Mouse (Mus musculus) liver, embryonic 15.5 days (tissue): ENCODE data around the gene Gm14862. TPM values are rescaled to one million over a fixed set of nuclear protein-coding genes. Genes with fewer than 3 reads are reported as not detected.
"Not testable (repeated sequence)": the region's sequence is repeated elsewhere in the genome, so short reads cannot be mapped to it uniquely, and the experiment has no call there.

Source experiments
- ATAC-seq: fragments of 200-750 bp; cut with Nextera tagmentation; 2 replicates; pipeline ENCODE4 v1.8.0; 2017; ENCODE audit warnings: moderate number of reproducible peaks, mild to moderate bottlenecking, moderate library complexity; ENCODE audit not compliant: insufficient read depth
- H3K27ac ChIP-seq: fragments of 300-500 bp; sonication (generic); replicated peaks from 2 replicates; pipeline ENCODE4 v1.5.1; 2015; ENCODE audit warnings: mild to moderate bottlenecking, inconsistent platforms
- H3K27me3 ChIP-seq: fragments of 300-500 bp; sonication (generic); 2 replicates; pipeline ENCODE4 v1.6.1; 2015; ENCODE audit warnings: mild to moderate bottlenecking, inconsistent platforms
- H3K36me3 ChIP-seq: fragments of 300-500 bp; sonication (generic); replicated peaks from 2 replicates; pipeline ENCODE4 v1.6.1; 2015; ENCODE audit warnings: moderate library complexity, mild to moderate bottlenecking, inconsistent platforms
- H3K4me1 ChIP-seq: fragments of 300-500 bp; sonication (generic); replicated peaks from 2 replicates; pipeline ENCODE4 v1.6.1; 2015; ENCODE audit warnings: inconsistent platforms
- H3K4me2 ChIP-seq: fragments of 300-500 bp; sonication (generic); 2 replicates; pipeline ENCODE4 v1.6.1; 2015; ENCODE audit warnings: moderate library complexity, mild to moderate bottlenecking, inconsistent platforms
- H3K4me3 ChIP-seq: fragments of 300-500 bp; sonication (generic); replicated peaks from 2 replicates; pipeline ENCODE4 v1.5.1; 2015; ENCODE audit warnings: mild to moderate bottlenecking, inconsistent platforms
- H3K9ac ChIP-seq: fragments of 300-500 bp; sonication (generic); 2 replicates; pipeline ENCODE4 v1.6.1; 2015; ENCODE audit warnings: moderate library complexity, mild to moderate bottlenecking, inconsistent platforms
- H3K9me3 ChIP-seq: fragments of 300-500 bp; sonication (generic); replicated peaks from 2 replicates; pipeline ENCODE4 v1.6.1; 2016; ENCODE audit warnings: inconsistent platforms
- WGBS: fragments of 180-500 bp; shearing (Covaris S2); methylation state at CpG from one replicate; pipeline ENCODE4 v1.1.7; 2015; ENCODE audit warnings: mixed read lengths; ENCODE audit not compliant: insufficient replicate concordance; 5-methylcytosine and 5-hydroxymethylcytosine counted together
- polyA plus RNA-seq: library from polyadenylated mRNA; unstranded; fragments of >200 nt; fragmentation: Nextera tagmentation; extraction: Ambion mirVana; gene quantifications from 2 replicates; pipeline ENCODE4 v1.2.1, GENCODE M21; 2015

The Gm14862 gene
- polyA plus RNA-seq = 2.6 and 3.4 TPM in 2 replicates

DNA sequence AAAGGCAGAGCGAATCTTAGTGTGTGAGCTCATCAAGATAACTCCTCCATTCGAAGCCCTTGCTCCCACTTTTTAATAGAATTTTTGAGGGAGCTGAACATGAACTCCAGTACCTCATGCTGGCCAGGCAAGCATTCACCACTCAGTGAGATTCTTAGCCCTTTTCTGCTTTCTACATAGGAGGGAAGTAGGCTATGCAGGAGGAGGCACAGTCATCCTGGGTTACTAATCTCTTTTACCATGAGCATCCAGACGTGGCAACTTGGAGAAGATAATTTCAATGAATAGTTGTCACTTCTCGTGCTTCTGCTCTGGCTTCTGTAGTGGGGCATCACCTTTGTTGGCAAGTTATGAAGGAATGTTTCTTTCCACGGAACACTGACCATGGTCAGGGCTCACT lies at the start of gene Gm14862:
TSS of gene Gm14862 (minus strand) at position 134 of the 400 bp plus-strand sequence.
- H3K27me3 ChIP-seq = no peaks in the 10 kb centered on the region
- peak within 1 kb of the TSS; percentile 50 for H3K9ac ChIP-seq
- peak; percentile 83 for ATAC-seq
- peak within 1 kb of the TSS; percentile 82 for H3K27ac ChIP-seq
- H3K4me2 ChIP-seq = peak within 1 kb of the TSS; percentile 53
- peak within 1 kb of the TSS; percentile 54 for H3K4me3 ChIP-seq
- no peaks in the 10 kb centered on the region for H3K9me3 ChIP-seq
- H3K36me3 ChIP-seq = 0 out of 2 replicates have a peak, but pooled peaks cover 5% of the 10 kb centered on the region
- WGBS = 45% methylated on average over 5 of the region's 5 CpGs
- peaks cover 18% of the 10 kb centered on the region for H3K4me1 ChIP-seq

DNA sequence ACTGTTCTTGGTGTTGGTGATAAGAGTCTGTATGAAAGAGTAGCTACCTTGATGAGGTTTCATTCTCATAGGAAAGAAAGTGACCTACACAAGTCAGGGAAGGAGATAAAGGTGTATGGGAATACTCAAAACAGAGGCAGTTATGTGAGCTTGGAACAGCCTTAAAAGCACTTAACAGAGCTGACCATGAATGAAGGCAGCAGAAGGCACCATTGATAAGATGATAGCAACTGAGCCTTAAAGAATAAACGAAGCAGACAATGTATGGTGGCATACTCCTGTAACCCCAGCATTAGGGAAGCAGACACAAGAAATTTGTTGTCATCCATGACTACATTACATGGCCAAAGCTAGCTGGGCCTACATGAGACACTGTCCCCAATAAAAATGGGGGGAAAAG lies 46.8 kb upstream of the Gm14862 start:
- Histone ChIP-seq H3K27ac (peak overlapping the region; percentile 68), H3K36me3 (peaks cover 7% of the 10 kb centered on the region; the same call in 1 of the 2 replicates), H3K4me2 (peak overlapping the region; percentile 20; the same call in 1 of the 2 replicates), H3K9me3 (no peaks in the 10 kb centered on the region), H3K27me3 (no peaks in the 10 kb centered on the region), H3K9ac (peak overlapping the region; percentile 27; the same call in 1 of the 2 replicates), H3K4me3 (no peak overlapping the region), H3K4me1 (peaks cover 28% of the 10 kb centered on the region)
- peak; percentile 19; the same call in 1 of the 2 replicates for ATAC-seq
- 26% methylated on average over 1 of the region's 1 CpGs for WGBS

GRCm38 (mm10) chrX:9302791-9303190 lies 46.1 kb upstream of the Gm14862 start:
- H3K36me3 ChIP-seq = 0 out of 2 replicates have a peak, but pooled peaks cover 4% of the 10 kb centered on the region
- peak overlapping the region; percentile 68 for H3K27ac ChIP-seq
- H3K9ac ChIP-seq = no peak overlapping the region
- no peak overlapping the region for H3K4me3 ChIP-seq
- no peaks in the 10 kb centered on the region for H3K27me3 ChIP-seq
- no peak for ATAC-seq
- H3K9me3 ChIP-seq = no peaks in the 10 kb centered on the region
- H3K4me2 ChIP-seq = peak overlapping the region; percentile 20; the same call in 1 of the 2 replicates
- WGBS = 35% methylated on average over 5 of the region's 5 CpGs
- peaks cover 28% of the 10 kb centered on the region for H3K4me1 ChIP-seq

GRCm38 (mm10) chrX:9298413-9298864 lies 41.7 kb upstream of the Gm14862 start:
- H3K9me3 ChIP-seq = no peaks in the 10 kb centered on the region
- H3K36me3 ChIP-seq = 0 out of 2 replicates have a peak, but pooled peaks cover 4% of the 10 kb centered on the region
- H3K4me3 ChIP-seq = peak overlapping the region; percentile 32
- WGBS = 38% methylated on average over 5 of the region's 5 CpGs
- H3K27me3 ChIP-seq = no peaks in the 10 kb centered on the region
- H3K4me2 ChIP-seq = peak overlapping the region; percentile 62
- peak overlapping the region; percentile 97 for H3K27ac ChIP-seq
- H3K9ac ChIP-seq = peak overlapping the region; percentile 39; the same call in 1 of the 2 replicates
- peaks cover 22% of the 10 kb centered on the region for H3K4me1 ChIP-seq
- ATAC-seq = peak; percentile 99

DNA sequence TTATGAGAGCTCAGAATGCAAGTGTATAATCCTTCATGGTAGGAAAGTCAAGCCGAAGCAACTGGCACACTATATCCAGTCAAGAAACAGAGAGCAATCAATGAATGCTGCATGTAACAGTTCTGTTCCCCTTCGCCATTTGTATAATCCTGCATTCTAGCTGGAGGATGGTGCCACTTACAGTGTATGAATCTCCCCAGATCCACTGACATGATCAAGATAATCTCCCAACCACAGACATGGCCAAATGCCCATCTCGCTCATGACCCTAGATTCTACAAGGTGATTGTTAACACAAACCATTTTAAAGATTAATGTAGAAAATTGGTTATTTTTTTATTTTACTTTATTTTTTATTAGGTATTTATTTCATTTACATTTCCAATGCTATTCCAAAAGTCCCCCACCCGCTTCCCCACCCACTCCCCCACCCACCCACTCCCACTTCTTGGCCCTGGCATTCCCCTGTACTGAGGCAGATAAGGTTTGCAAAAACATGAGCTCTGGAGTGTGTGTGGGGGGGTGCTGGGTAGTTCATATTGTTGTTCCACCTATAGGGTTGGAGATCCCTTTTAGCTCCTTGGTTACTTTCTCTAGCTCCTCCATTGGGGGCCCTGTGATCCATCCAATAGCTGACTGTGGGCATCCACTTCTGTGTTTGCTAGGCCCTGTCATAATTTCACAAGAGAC lies 36.6 kb upstream of the Gm14862 start:
- WGBS = 58% methylated on average over 4 of the region's 4 CpGs
- H3K36me3 ChIP-seq, H3K4me3 ChIP-seq, H3K4me2 ChIP-seq, H3K4me1 ChIP-seq, H3K9me3 ChIP-seq, H3K9ac ChIP-seq, H3K27me3 ChIP-seq: not testable (repeated sequence)
- peak; percentile 69 for ATAC-seq
- H3K27ac ChIP-seq = peak overlapping the region; percentile 68

- H3K9me3 ChIP-seq, H3K4me1 ChIP-seq, H3K9ac ChIP-seq, ATAC-seq, H3K4me3 ChIP-seq, H3K27me3 ChIP-seq, H3K4me2 ChIP-seq, H3K27ac ChIP-seq: not testable (repeated sequence)
- WGBS = no CpG with 5 or more reads among the region's 1 CpGs
- H3K36me3 ChIP-seq = peaks cover 14% of the 10 kb centered on the region
Observed at GRCm38 (mm10) chrX:9283464-9283863, 26.8 kb upstream of the Gm14862 start, which contains the start of gene H2al1m. TSS of gene H2al1m (plus strand) at chrX:9283764.

GRCm38 (mm10) chrX:9274321-9274720 lies 17.6 kb upstream of the Gm14862 start:
- WGBS = 25% methylated on average over 8 of the region's 8 CpGs
- Histone ChIP-seq H3K4me3 (peak overlapping the region; percentile 76), H3K4me2 (peak overlapping the region; percentile 65), H3K9ac (peak overlapping the region; percentile 55), H3K27ac (peak overlapping the region; percentile 91), H3K9me3 (no peaks in the 10 kb centered on the region), H3K27me3 (no peaks in the 10 kb centered on the region), H3K4me1 (peaks cover 10% of the 10 kb centered on the region), H3K36me3 (no peaks in the 10 kb centered on the region)
- peak; percentile 10; the same call in 1 of the 2 replicates for ATAC-seq

- Histone ChIP-seq H3K27ac (peak overlapping the region; percentile 91), H3K4me2 (peak overlapping the region; percentile 65), H3K36me3 (no peaks in the 10 kb centered on the region), H3K9ac (peak overlapping the region; percentile 81), H3K4me3 (peak overlapping the region; percentile 76), H3K9me3 (no peaks in the 10 kb centered on the region), H3K4me1 (peaks cover 10% of the 10 kb centered on the region), H3K27me3 (no peaks in the 10 kb centered on the region)
- WGBS = 26% methylated on average over 12 of the region's 12 CpGs
- no peak for ATAC-seq
Observed at GRCm38 (mm10) chrX:9273377-9274002, 16.8 kb upstream of the Gm14862 start.

DNA sequence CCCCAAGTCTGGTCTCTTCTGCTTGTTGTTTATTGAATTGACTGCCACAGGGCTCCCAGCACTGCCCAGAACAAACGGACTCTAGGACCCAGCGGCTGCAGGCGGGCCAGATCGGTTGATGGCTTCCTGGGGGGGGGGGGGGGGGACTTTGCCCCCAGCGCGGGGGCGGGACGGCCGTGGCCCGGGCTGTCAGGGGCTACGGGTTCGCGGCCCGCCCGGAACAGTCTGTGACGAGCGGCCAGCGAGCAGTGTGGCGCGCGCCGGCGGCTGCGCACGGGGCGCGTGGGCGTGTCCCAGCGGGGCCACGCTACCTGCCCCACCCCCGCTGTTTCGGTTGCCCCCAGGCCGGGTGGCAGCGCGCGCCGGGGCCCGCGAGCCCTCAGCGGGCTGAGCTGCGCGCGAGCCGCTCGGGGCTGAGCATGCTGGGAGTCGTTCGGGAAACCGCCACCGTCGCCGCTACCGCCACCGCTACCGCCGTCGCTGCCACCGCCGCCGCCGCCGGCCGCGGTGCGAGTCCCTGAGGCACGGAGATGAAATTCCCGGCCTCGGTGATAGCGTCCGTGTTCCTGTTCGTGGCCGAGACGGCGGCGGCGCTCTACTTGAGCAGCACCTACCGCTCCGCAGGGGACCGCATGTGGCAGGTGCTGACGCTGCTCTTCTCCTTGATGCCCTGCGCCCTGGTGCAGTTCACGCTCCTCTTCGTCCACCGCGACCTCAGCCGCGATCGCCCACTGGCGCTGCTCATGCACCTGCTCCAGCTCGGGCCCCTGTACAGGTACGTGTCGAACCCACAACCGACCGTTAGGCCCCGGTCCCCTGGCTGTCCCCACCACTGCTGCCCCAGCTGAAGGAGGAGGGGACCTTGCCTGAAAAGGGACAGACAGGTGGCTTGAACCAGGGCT lies 16.0 kb upstream of the Gm14862 start, which contains the start of gene Xk:
TSS of gene Xk (plus strand) at position 297 of the 902 bp plus-strand sequence.
- H3K4me3 ChIP-seq = peak within 1 kb of the TSS; percentile 76
- no peaks in the 10 kb centered on the region for H3K36me3 ChIP-seq
- WGBS = 7% methylated on average over 78 of the region's 94 CpGs
- H3K9ac ChIP-seq = peak within 1 kb of the TSS; percentile 81
- H3K4me2 ChIP-seq = peak within 1 kb of the TSS; percentile 65
- H3K9me3 ChIP-seq = no peaks in the 10 kb centered on the region
- H3K27ac ChIP-seq = peak within 1 kb of the TSS; percentile 91
- H3K27me3 ChIP-seq = no peaks in the 10 kb centered on the region
- ATAC-seq = peak; percentile 93
- peaks cover 10% of the 10 kb centered on the region for H3K4me1 ChIP-seq

GRCm38 (mm10) chrX:9271947-9272459 lies 15.3 kb upstream of the Gm14862 start:
- Histone ChIP-seq H3K9me3 (no peaks in the 10 kb centered on the region), H3K4me1 (peaks cover 10% of the 10 kb centered on the region), H3K27ac (peak overlapping the region; percentile 91), H3K4me3 (peak overlapping the region; percentile 76), H3K36me3 (no peaks in the 10 kb centered on the region), H3K9ac (peak overlapping the region; percentile 81), H3K27me3 (no peaks in the 10 kb centered on the region), H3K4me2 (peak overlapping the region; percentile 65)
- 22% methylated on average over 8 of the region's 8 CpGs for WGBS
- no peak for ATAC-seq
